Mouse (Mus musculus) MEL (cell line): ENCODE results near the gene Foxf1. TPM values are rescaled to one million over a fixed set of nuclear protein-coding genes. Genes with fewer than 3 reads are reported as not detected.

Experiments used
- DNase-seq: peaks from one replicate; pipeline ENCODE4 v3.0.0; 2011; ENCODE audit warnings: low read depth, low spot score
- H3K27ac ChIP-seq: 2 replicates; pipeline ENCODE4 v1.5.1; 2012; ENCODE audit warnings: low read depth, mild to moderate bottlenecking, control low read depth, low read length, moderate library complexity; ENCODE audit not compliant: control insufficient read depth
- H3K27me3 ChIP-seq, 2 experiments: fragments of 150-350 bp in 1 of 2; sonication (generic) in 1 of 2; 2 replicates each; pipeline ENCODE4 v1.6.1; 2012; ENCODE audit warnings: low read length in 2 of 2, mild to moderate bottlenecking in 2 of 2, improper control_type of control experiment in 1 of 2, moderate library complexity in 1 of 2; ENCODE audit not compliant: insufficient read depth in 2 of 2, control insufficient read depth in 1 of 2
- H3K36me3 ChIP-seq, 2 experiments: 2 replicates each; pipeline ENCODE4 v1.6.1; 2012 to 2014; ENCODE audit warnings: low read length in 2 of 2, improper control_type of control experiment in 1 of 2, inconsistent platforms in 1 of 2, mild to moderate bottlenecking in 1 of 2; ENCODE audit not compliant: insufficient read depth in 2 of 2, control insufficient read depth in 1 of 2
- H3K4me1 ChIP-seq, 2 experiments: fragments of 150-350 bp in 1 of 2; sonication (generic) in 1 of 2; 2 replicates each; pipeline ENCODE4 v1.6.1; 2012; ENCODE audit warnings: low read length in 2 of 2, improper control_type of control experiment in 1 of 2, mild to moderate bottlenecking in 1 of 2; ENCODE audit not compliant: insufficient read depth in 2 of 2, control insufficient read depth in 1 of 2
- H3K4me3 ChIP-seq, 2 experiments: fragments of 150-350 bp in 1 of 2; sonication (generic) in 1 of 2; 2 replicates each; pipeline ENCODE4 v1.5.1; 2012; ENCODE audit warnings: low read depth in 2 of 2, low read length in 2 of 2, mild to moderate bottlenecking in 2 of 2, moderate library complexity in 2 of 2, control low read depth in 1 of 2, improper control_type of control experiment in 1 of 2; ENCODE audit not compliant: control insufficient read depth in 1 of 2, insufficient read depth in 1 of 2
- H3K79me2 ChIP-seq: 2 replicates; pipeline ENCODE4 v1.6.1; 2012; ENCODE audit warnings: mild to moderate bottlenecking, low read length, moderate library complexity; ENCODE audit not compliant: control insufficient read depth, poor library complexity, insufficient read depth
- H3K9ac ChIP-seq: 2 replicates; pipeline ENCODE4 v1.6.1; 2012; ENCODE audit warnings: low read depth, mild to moderate bottlenecking, control low read depth, low read length, moderate library complexity; ENCODE audit not compliant: control insufficient read depth, poor library complexity, severe bottlenecking
- H3K9me3 ChIP-seq: fragments of 150-350 bp; sonication (generic); replicated peaks from 2 replicates; pipeline ENCODE4 v1.6.1; 2012; ENCODE audit warnings: mild to moderate bottlenecking, low read length, improper control_type of control experiment, moderate library complexity; ENCODE audit not compliant: insufficient read depth
- CHD1 ChIP-seq: IDR thresholded peaks from 2 replicates; pipeline ENCODE4 v1.6.1; 2012; ENCODE audit warnings: low read depth, mild to moderate bottlenecking, inconsistent platforms, low read length, improper control_type of control experiment
- CHD2 ChIP-seq: IDR thresholded peaks from 2 replicates; pipeline ENCODE4 v1.6.1; 2011; ENCODE audit warnings: low read length, improper control_type of control experiment
- CTCF ChIP-seq, 3 experiments: IDR thresholded peaks in 2 of 3; conservative IDR thresholded peaks in 1 of 3; 2 replicates each; pipeline ENCODE4 v1.5.1; 2011 to 2012; ENCODE audit warnings: low read length in 3 of 3, low read depth in 2 of 3, mild to moderate bottlenecking in 2 of 3, improper control_type of control experiment in 1 of 3, inconsistent platforms in 1 of 3, mixed read lengths in 1 of 3, moderate library complexity in 1 of 3; ENCODE audit not compliant: control insufficient read depth in 1 of 3, insufficient read depth in 1 of 3, poor library complexity in 1 of 3, severe bottlenecking in 1 of 3
- ELF1 ChIP-seq: IDR thresholded peaks from 2 replicates; pipeline ENCODE4 v1.6.1; 2014; ENCODE audit warnings: low read depth, mild to moderate bottlenecking, inconsistent platforms, low read length, improper control_type of control experiment, moderate library complexity
- EP300 ChIP-seq, 2 experiments: IDR thresholded peaks; 2 replicates each; pipeline ENCODE4 v1.6.1; 2011; ENCODE audit warnings: improper control_type of control experiment in 2 of 2, low read length in 2 of 2, low read depth in 1 of 2, mild to moderate bottlenecking in 1 of 2
- GABPA ChIP-seq: IDR thresholded peaks from 2 replicates; pipeline ENCODE4 v1.6.1; 2012; ENCODE audit warnings: low read depth, mild to moderate bottlenecking, inconsistent platforms, low read length, improper control_type of control experiment, moderate library complexity
- HCFC1 ChIP-seq: IDR thresholded peaks from 2 replicates; pipeline ENCODE4 v1.6.1; 2012; ENCODE audit warnings: low read depth, mild to moderate bottlenecking, inconsistent platforms, low read length, improper control_type of control experiment, moderate library complexity
- MEF2A ChIP-seq: IDR thresholded peaks from 2 replicates; pipeline ENCODE4 v1.6.1; 2014; ENCODE audit warnings: low read depth, mild to moderate bottlenecking, inconsistent platforms, low read length, improper control_type of control experiment; ENCODE audit not compliant: poor library complexity, insufficient replicate concordance, severe bottlenecking; ENCODE audit errors: extremely low read depth
- MXI1 ChIP-seq: IDR thresholded peaks from 2 replicates; pipeline ENCODE4 v1.6.1; 2011; ENCODE audit warnings: mild to moderate bottlenecking, low read depth, low read length, improper control_type of control experiment
- MYB ChIP-seq: IDR thresholded peaks from 2 replicates; pipeline ENCODE4 v1.6.1; 2011; ENCODE audit warnings: mild to moderate bottlenecking, low read depth, low read length, improper control_type of control experiment
- MYC ChIP-seq: IDR thresholded peaks from 2 replicates; pipeline ENCODE4 v1.6.1; 2011; ENCODE audit warnings: low read depth, mild to moderate bottlenecking, low read length, improper control_type of control experiment, moderate library complexity
- NELFE ChIP-seq: IDR thresholded peaks from 2 replicates; pipeline ENCODE4 v1.6.1; 2011; ENCODE audit warnings: low read depth, low read length, improper control_type of control experiment
- NRF1 ChIP-seq: IDR thresholded peaks from 2 replicates; pipeline ENCODE4 v1.6.1; 2014; ENCODE audit warnings: low read depth, mild to moderate bottlenecking, inconsistent platforms, low read length, improper control_type of control experiment, moderate library complexity; ENCODE audit not compliant: poor library complexity, insufficient read depth, severe bottlenecking
- RAD21 ChIP-seq: IDR thresholded peaks from 2 replicates; pipeline ENCODE4 v1.6.1; 2011; ENCODE audit warnings: mild to moderate bottlenecking, low read depth, low read length, improper control_type of control experiment
- RCOR1 ChIP-seq: IDR thresholded peaks from 2 replicates; pipeline ENCODE4 v1.6.1; 2012; ENCODE audit warnings: low read depth, mild to moderate bottlenecking, inconsistent platforms, low read length, improper control_type of control experiment
- SIN3A ChIP-seq: IDR thresholded peaks from 2 replicates; pipeline ENCODE4 v1.6.1; 2012; ENCODE audit warnings: low read length, improper control_type of control experiment, inconsistent platforms
- TBP ChIP-seq: IDR thresholded peaks from 2 replicates; pipeline ENCODE4 v1.8.0; 2011; ENCODE audit warnings: low read depth, low read length, improper control_type of control experiment
- UBTF ChIP-seq: IDR thresholded peaks from 2 replicates; pipeline ENCODE4 v1.6.1; 2012; ENCODE audit warnings: low read depth, mild to moderate bottlenecking, inconsistent platforms, low read length, improper control_type of control experiment, moderate library complexity, borderline replicate concordance; ENCODE audit not compliant: insufficient read depth
- USF1 ChIP-seq: IDR thresholded peaks from 2 replicates; pipeline ENCODE4 v1.6.1; 2014; ENCODE audit warnings: low read depth, mild to moderate bottlenecking, inconsistent platforms, low read length, improper control_type of control experiment, moderate library complexity
- USF2 ChIP-seq, 2 experiments: IDR thresholded peaks; 2 replicates each; pipeline ENCODE4 v1.6.1; 2011 to 2012; ENCODE audit warnings: improper control_type of control experiment in 2 of 2, low read length in 2 of 2, borderline replicate concordance in 1 of 2, inconsistent platforms in 1 of 2, low read depth in 1 of 2, mild to moderate bottlenecking in 1 of 2; ENCODE audit not compliant: insufficient read depth in 1 of 2
- ZC3H11A ChIP-seq: IDR thresholded peaks from 2 replicates; pipeline ENCODE4 v1.6.1; 2012; ENCODE audit warnings: low read depth, mild to moderate bottlenecking, inconsistent platforms, low read length, improper control_type of control experiment
- ZNF384 ChIP-seq: IDR thresholded peaks from 2 replicates; pipeline ENCODE4 v1.6.1; 2012; ENCODE audit warnings: low read depth, mild to moderate bottlenecking, inconsistent platforms, low read length, improper control_type of control experiment
- polyA plus RNA-seq, 2 experiments: library from polyadenylated mRNA; stranded (reverse) in 1 of 2; unstranded in 1 of 2; fragments of >175 nt in 1 of 2; fragments of >200 nt in 1 of 2; gene quantifications; 2 replicates each; pipeline versions ENCODE4 v1.2.1 to v1.2.4; 2012; ENCODE audit warnings: low replicate concordance in 2 of 2, low read depth in 1 of 2; ENCODE audit not compliant: insufficient read length in 2 of 2, insufficient read depth in 1 of 2, missing spikeins in 1 of 2
- total RNA-seq: library from RNA; depleted of rRNA; stranded (reverse); fragments of 300-350 nt; gene quantifications from 2 replicates; pipeline ENCODE4 v1.2.3, GENCODE M21; 2012

Foxf1 gene
- total and polyA plus RNA-seq, 3 experiments: not detected

DNA sequence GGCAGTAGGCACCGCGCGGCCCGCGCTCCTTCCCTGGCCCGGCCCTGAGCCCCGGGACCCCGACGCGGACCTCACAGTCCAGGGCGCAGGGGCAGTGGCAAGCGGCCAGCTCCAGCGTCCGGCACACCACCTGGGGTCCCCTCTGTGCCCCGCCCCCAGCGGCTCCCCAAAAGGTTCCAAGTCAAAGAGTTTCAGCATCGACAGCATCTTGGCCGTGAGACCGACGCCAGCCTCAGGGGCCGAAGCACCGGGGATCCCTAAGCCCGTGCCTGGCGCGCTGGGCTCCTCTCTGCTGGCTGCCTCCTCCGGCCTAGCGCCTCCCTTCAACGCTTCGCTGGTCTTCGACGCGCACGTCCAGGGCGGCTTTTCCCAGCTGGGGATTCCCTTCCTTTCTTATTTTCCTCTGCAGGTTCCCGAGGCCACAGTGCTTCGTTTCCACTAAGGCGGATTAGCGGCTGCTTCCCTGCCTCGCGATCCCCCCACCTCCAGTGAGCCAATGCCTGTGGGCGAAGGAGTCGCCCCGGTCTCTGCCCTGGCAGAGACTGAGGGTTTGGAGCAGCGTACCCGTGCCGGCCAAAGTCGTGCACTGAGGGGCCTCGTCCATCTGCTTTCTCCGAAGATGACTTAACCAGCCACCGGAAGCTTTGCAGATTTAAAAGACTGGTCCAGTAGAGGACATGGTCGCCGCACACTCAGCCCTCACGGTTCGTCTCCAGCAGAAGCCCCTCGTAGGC lies 44.5 kb downstream of the Foxf1 start:
- H3K27me3 ChIP-seq: no peaks in the 10 kb centered on the region

GRCm38 (mm10) chr8:121129265-121129940 lies 45.2 kb downstream of the Foxf1 start:
- Histone ChIP-seq H3K27me3 (no peaks in the 10 kb centered on the region), H3K9ac (no peak overlapping the region), H3K9me3 (no peaks in the 10 kb centered on the region), H3K4me3 (no peak overlapping the region), H3K79me2 (no peaks in the 10 kb centered on the region; the same call in 1 of the 2 replicates), H3K4me1 (no peaks in the 10 kb centered on the region; a peak in 1 of 4 replicates), H3K27ac (no peak overlapping the region), H3K36me3 (no peaks in the 10 kb centered on the region)
- DNase-seq: peak; percentile 37
- TF ChIP-seq RCOR1: no peak
- TF ChIP-seq NELFE: no peak
- TF ChIP-seq CHD2: no peak
- TF ChIP-seq ZNF384: peak; percentile 91

More for the DNA sequence above, 44.5 kb downstream of the Foxf1 start:
- Histone ChIP-seq H3K9me3 (no peaks in the 10 kb centered on the region), H3K36me3 (no peaks in the 10 kb centered on the region), H3K4me3 (no peak overlapping the region), H3K9ac (no peak overlapping the region), H3K27ac (no peak overlapping the region), H3K79me2 (no peaks in the 10 kb centered on the region; the same call in 1 of the 2 replicates), H3K4me1 (no peaks in the 10 kb centered on the region; a peak in 1 of 4 replicates)
- TF ChIP-seq TBP (no peak), MXI1 (no peak), CHD2 (no peak), ZC3H11A (no peak), USF1 (no peak), EP300 (IDR thresholded peaks at IDR 0.05; ENCODE audit: low read depth in 1 of 2, low read length in 2 of 2) (no peak), HCFC1 (no peak), UBTF (no peak), ELF1 (no peak), CTCF (IDR thresholded peaks at IDR 0.05 in 2 of 3, conservative IDR thresholded peaks at IDR 0.05 in 1 of 3; ENCODE audit: control insufficient read depth in 1 of 3, insufficient read depth in 1 of 3, low read depth in 2 of 3, low read length in 3 of 3, poor library complexity in 1 of 3, severe bottlenecking in 1 of 3) (no peak), NRF1 (no peak), SIN3A (no peak), USF2 (IDR thresholded peaks at IDR 0.05; ENCODE audit: borderline replicate concordance in 1 of 2, insufficient read depth in 1 of 2, low read depth in 1 of 2, low read length in 2 of 2) (no peak), MEF2A (no peak), GABPA (no peak), MYB (no peak), RAD21 (no peak), CHD1 (no peak), MYC (no peak)
- DNase-seq: no peak
